Mouse (Mus musculus): ENCODE results near the gene Dmrta1. TPM values are rescaled to one million over a fixed set of nuclear protein-coding genes. Genes with fewer than 3 reads are reported as not detected.

Dmrta1 gene
- total and polyA plus RNA-seq, 3 experiments: not detected

DNA sequence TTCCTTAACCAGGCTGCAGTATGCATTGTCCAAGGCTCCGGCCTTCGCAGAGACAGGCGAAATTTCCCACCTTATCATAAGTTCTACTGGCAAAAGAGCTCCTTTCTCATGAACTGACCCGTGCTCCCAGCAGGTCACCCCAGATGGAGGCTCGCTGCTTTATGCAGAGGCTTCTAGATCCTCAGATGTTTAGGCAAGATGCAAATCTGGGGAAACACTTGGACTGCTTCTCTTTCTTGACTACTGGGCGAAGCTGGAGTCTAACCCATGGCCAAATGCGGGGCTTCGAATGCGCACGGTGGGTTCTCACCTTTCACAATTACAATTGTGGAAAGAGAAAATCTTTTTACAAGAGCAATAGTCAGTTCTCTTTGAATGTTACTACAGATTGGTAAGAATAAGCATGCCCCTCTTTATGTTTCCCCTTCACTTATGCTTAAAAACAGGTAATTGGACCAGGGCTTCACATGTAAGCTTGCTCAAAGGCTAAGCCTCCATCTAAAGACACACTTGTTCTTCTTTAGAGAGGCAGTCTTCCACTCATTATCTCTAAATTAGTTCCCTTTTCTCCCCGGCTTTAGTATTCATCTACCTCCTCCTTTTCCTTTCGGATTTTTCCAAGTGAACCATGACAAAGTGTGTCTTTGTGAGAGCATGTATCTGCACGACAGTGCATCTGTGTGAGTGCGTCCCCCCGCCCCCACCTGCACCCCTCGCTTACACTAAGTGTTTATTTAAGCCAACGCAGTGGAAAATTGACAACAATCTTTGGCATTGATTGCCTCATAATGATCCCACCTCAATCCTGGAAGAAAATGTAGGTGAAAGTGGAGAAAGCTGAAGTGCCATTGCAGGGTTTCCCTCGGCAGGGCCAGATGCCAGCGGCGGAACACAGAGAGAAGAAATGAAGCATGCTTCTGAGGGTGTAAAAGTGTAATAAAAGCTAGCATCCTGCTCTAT is 28.6 kb upstream of the Dmrta1 start:
- TF ChIP-seq CTCF (IDR thresholded peaks at IDR 0.05) (no peak), EP300 (IDR thresholded peaks at IDR 0.05; ENCODE audit: insufficient read depth, low read depth, low read length) (no peak), POLR2A (IDR thresholded peaks at IDR 0.05; ENCODE audit: insufficient read depth, low read depth, low read length) (no peak)
- Histone ChIP-seq H3K4me1 (ENCODE audit: control insufficient read depth, insufficient read depth, low read length) (no peaks in the 10 kb centered on the region), H3K36me3 (ENCODE audit: control insufficient read depth, insufficient read depth, low read length) (no peaks in the 10 kb centered on the region), H3K79me2 (replicated peaks; ENCODE audit: control insufficient read depth, insufficient read depth, low read length) (no peaks in the 10 kb centered on the region), H3K27ac (no peak overlapping the region), H3K9ac (ENCODE audit: low read depth, low read length) (no peak overlapping the region), H3K4me3 (no peak overlapping the region), H3K27me3 (ENCODE audit: control insufficient read depth, insufficient read depth, low read length) (no peaks in the 10 kb centered on the region)
- DNase-seq: no peak
- intact Hi-C loops (cut with DNase I): no loop called here
- WGBS: 80% methylated on average over 20 of the region's 20 CpGs

DNA sequence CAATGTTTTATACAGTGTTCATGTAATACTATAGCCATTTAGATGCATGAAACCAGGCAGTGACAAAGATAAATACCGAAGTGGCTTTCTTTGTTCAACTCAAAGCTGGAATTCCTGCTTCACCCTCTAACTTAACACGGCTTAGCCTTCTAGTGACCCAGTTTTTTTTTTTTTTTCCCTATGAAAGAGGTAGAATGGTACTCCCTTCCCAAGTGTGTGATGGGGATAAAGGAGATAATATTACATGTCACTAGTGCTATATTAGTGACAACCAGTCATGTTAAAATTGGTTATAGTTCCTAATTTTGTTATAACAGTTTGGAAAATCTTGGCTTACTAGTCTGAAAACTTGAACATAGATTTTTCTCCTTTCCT is 27.9 kb upstream of the Dmrta1 start:
- Histone ChIP-seq H3K27ac (no peak overlapping the region), H3K9ac (ENCODE audit: low read depth, low read length) (no peak overlapping the region), H3K27me3 (ENCODE audit: control insufficient read depth, insufficient read depth, low read length) (no peaks in the 10 kb centered on the region), H3K36me3 (ENCODE audit: control insufficient read depth, insufficient read depth, low read length) (no peaks in the 10 kb centered on the region), H3K4me3 (no peak overlapping the region), H3K4me1 (ENCODE audit: control insufficient read depth, insufficient read depth, low read length) (no peaks in the 10 kb centered on the region), H3K79me2 (replicated peaks; ENCODE audit: control insufficient read depth, insufficient read depth, low read length) (no peaks in the 10 kb centered on the region)
- TF ChIP-seq CTCF (IDR thresholded peaks at IDR 0.05) (no peak), POLR2A (IDR thresholded peaks at IDR 0.05; ENCODE audit: insufficient read depth, low read depth, low read length) (no peak), EP300 (IDR thresholded peaks at IDR 0.05; ENCODE audit: insufficient read depth, low read depth, low read length) (no peak)
- WGBS: 73% methylated on average over 2 of the region's 2 CpGs
- intact Hi-C loops (cut with DNase I): no loop called here
- DNase-seq: no peak

DNA sequence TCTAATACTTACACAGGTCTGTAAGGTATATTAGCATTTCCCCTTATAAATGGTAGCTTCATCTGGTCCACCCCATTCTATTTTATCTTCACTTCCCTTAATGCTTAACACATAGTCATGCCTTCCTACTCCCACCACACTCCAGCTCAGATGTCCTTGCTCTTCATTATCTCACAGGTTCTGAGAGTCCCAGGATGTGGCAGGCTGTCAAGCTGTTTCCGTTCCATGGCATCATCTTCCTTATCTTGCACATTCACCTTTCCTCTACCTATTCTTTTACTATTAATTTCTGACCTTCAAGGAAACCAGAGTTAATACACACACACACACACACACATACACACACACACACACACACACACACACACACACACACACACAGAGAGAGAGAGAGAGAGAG is 27.5 kb upstream of the Dmrta1 start:
- Histone ChIP-seq H3K4me1 (ENCODE audit: control insufficient read depth, insufficient read depth, low read length) (no peaks in the 10 kb centered on the region), H3K79me2 (replicated peaks; ENCODE audit: control insufficient read depth, insufficient read depth, low read length) (no peaks in the 10 kb centered on the region), H3K9ac (ENCODE audit: low read depth, low read length) (no peak overlapping the region), H3K4me3 (no peak overlapping the region), H3K27ac (no peak overlapping the region), H3K27me3 (ENCODE audit: control insufficient read depth, insufficient read depth, low read length) (no peaks in the 10 kb centered on the region), H3K36me3 (ENCODE audit: control insufficient read depth, insufficient read depth, low read length) (no peaks in the 10 kb centered on the region)
- intact Hi-C loops (cut with DNase I): no loop called here
- 39% methylated on average over 1 of the region's 1 CpGs for WGBS
- no peak for TF ChIP-seq EP300 (IDR thresholded peaks at IDR 0.05; ENCODE audit: insufficient read depth, low read depth, low read length)
- TF ChIP-seq POLR2A (IDR thresholded peaks at IDR 0.05; ENCODE audit: insufficient read depth, low read depth, low read length): no peak
- no peak for TF ChIP-seq CTCF (IDR thresholded peaks at IDR 0.05)
- DNase-seq: no peak

DNA sequence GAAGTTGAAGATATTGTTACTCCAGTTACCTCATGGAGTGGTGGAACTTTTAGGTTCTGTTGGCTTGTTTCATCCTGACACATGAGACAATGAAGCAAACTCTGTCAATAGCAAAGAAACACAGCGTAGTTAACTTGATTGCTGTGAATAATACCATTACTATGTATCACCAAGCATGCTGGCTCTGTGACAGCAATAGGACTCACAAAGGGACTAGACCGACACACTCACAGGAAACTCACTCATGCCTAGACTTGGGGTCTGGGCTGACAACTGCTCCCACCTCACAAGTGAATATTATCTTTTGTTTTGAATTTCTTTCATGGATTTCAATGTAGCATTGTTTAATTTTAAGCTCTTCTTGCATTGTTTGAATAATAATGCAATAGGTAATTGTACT is 15.8 kb upstream of the Dmrta1 start:
- WGBS: 63% methylated on average over 2 of the region's 2 CpGs
- no peaks in the 10 kb centered on the region for H3K4me1 ChIP-seq (ENCODE audit: control insufficient read depth, insufficient read depth, low read length)
- TF ChIP-seq EP300 (IDR thresholded peaks at IDR 0.05; ENCODE audit: insufficient read depth, low read depth, low read length) (no peak), CTCF (IDR thresholded peaks at IDR 0.05) (no peak), POLR2A (IDR thresholded peaks at IDR 0.05; ENCODE audit: insufficient read depth, low read depth, low read length) (no peak)

DNA sequence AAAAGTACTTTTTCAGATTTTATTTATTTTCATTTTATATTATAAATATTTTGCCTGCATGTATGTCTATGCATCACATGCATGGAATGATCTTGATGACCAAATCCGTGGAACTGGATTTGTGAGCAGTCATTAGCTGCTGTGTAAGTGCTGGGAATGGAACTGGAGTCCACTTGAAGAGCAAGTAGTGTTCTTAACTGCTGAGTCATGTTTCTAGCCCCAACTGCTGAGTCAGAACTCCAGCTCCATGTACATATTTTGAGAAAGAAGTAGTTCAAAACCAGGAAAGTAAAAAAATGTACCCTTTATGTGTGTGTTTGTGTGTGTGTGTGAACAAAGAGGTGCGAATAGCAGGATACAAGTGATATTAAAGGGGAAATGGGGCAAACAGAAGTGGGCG is 4.5 kb upstream of the Dmrta1 start:
- TF ChIP-seq POLR2A (IDR thresholded peaks at IDR 0.05; ENCODE audit: insufficient read depth, low read depth, low read length): no peak
- TF ChIP-seq EP300 (IDR thresholded peaks at IDR 0.05; ENCODE audit: insufficient read depth, low read depth, low read length): no peak
- no peak for TF ChIP-seq CTCF (IDR thresholded peaks at IDR 0.05)
- no peaks in the 10 kb centered on the region for H3K4me1 ChIP-seq (ENCODE audit: control insufficient read depth, insufficient read depth, low read length)
- no peak overlapping the region for H3K9ac ChIP-seq (ENCODE audit: low read depth, low read length)
- no peaks in the 10 kb centered on the region for H3K27me3 ChIP-seq (ENCODE audit: control insufficient read depth, insufficient read depth, low read length)
- intact Hi-C loops (cut with DNase I): no loop called here
- no peaks in the 10 kb centered on the region for H3K79me2 ChIP-seq (replicated peaks; ENCODE audit: control insufficient read depth, insufficient read depth, low read length)
- 71% methylated on average over 3 of the region's 3 CpGs for WGBS
- DNase-seq: no peak
- no peak overlapping the region for H3K4me3 ChIP-seq
- H3K36me3 ChIP-seq (ENCODE audit: control insufficient read depth, insufficient read depth, low read length): no peaks in the 10 kb centered on the region
- no peak overlapping the region for H3K27ac ChIP-seq

More for the DNA sequence above, 15.8 kb upstream of the Dmrta1 start:
- no peaks in the 10 kb centered on the region for H3K79me2 ChIP-seq (replicated peaks; ENCODE audit: control insufficient read depth, insufficient read depth, low read length)
- no peak overlapping the region for H3K4me3 ChIP-seq
- intact Hi-C loops (cut with DNase I): no loop called here
- no peak overlapping the region for H3K9ac ChIP-seq (ENCODE audit: low read depth, low read length)
- no peak for DNase-seq
- H3K27me3 ChIP-seq (ENCODE audit: control insufficient read depth, insufficient read depth, low read length): no peaks in the 10 kb centered on the region
- H3K27ac ChIP-seq: no peak overlapping the region
- H3K36me3 ChIP-seq (ENCODE audit: control insufficient read depth, insufficient read depth, low read length): no peaks in the 10 kb centered on the region

DNA sequence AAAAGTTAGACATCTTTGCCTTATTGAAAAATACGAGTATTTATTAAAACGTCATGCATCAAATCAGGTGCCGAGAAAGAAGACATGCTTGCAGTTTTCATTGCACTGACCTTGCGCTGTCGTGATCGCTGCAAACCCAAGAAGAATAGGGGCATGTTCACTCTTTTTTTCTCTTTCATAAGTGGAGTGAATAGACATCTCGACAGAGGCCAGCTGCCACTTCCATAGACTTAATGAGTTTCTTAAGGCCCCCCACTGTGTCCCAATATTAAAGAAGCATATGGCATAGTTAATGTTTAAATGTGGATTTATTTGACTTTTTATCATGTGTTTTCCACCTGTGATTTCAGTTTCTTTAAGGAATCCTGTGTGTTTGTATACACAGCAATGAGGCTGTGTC is 1.3 kb upstream of the Dmrta1 start:
- H3K27me3 ChIP-seq (ENCODE audit: control insufficient read depth, insufficient read depth, low read length): no peaks in the 10 kb centered on the region
- no peaks in the 10 kb centered on the region for H3K79me2 ChIP-seq (replicated peaks; ENCODE audit: control insufficient read depth, insufficient read depth, low read length)
- H3K4me1 ChIP-seq (ENCODE audit: control insufficient read depth, insufficient read depth, low read length): no peaks in the 10 kb centered on the region
- TF ChIP-seq POLR2A (IDR thresholded peaks at IDR 0.05; ENCODE audit: insufficient read depth, low read depth, low read length): no peak
- no peak for TF ChIP-seq EP300 (IDR thresholded peaks at IDR 0.05; ENCODE audit: insufficient read depth, low read depth, low read length)
- TF ChIP-seq CTCF (IDR thresholded peaks at IDR 0.05): no peak
- intact Hi-C loops (cut with DNase I): no loop called here
- DNase-seq: no peak
- H3K4me3 ChIP-seq: no peak overlapping the region
- no peaks in the 10 kb centered on the region for H3K36me3 ChIP-seq (ENCODE audit: control insufficient read depth, insufficient read depth, low read length)
- no peak overlapping the region for H3K9ac ChIP-seq (ENCODE audit: low read depth, low read length)
- no peak overlapping the region for H3K27ac ChIP-seq
- 91% methylated on average over 7 of the region's 7 CpGs for WGBS
